Mouse (Mus musculus) ovary, postnatal 10 days (tissue): ENCODE data around the gene Lrwd1.
"Not testable (repeated sequence)": the region's sequence is repeated elsewhere in the genome, so short reads cannot be mapped to it uniquely, and the experiment has no call there.

Experiments
- DNase-seq: peaks from one replicate; pipeline ENCODE4 v3.0.0; 2022; ENCODE audit warnings: low spot score

Gene Lrwd1

DNA sequence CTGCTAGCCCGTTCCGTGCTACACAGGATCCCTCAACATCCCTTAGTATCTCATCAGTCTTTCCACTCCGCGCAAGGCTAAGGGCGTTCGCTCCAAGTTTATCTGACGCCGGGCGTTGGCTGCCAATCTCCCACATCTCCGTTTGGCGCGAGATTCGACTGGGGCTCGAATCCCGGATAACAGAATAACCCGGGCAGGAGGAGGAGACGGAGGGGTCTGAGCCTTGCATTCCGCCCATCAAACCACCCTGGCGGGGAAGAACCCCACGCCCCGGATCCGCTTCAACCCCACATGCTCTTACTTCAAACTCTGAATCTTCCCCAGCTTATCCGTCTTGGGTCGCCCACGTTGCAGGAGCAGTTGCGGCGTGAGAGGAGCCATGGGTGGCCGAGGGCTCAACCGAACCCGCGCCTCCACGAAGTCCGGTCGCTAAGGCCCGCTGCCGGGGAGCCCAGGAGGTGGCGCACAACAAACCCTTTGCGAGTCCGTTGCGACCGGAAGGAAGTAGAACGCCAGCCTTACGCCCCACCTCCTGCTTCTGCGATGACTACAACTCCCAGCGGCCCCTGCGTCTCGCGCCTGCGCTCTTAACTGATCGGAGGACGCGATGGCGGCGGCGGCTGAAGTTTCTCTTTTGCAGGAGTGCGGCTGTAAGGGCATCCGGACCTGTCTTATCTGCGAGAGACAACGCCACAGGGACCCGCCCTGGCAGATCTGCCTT lies at the start of gene Lrwd1, which contains the start of gene Alkbh4:
TSS of gene Lrwd1 (minus strand) at position 504 of the 721 bp plus-strand sequence.
TSS of gene Alkbh4 (plus strand) at position 576 of the 721 bp plus-strand sequence.
- peak; percentile 73 for DNase-seq

DNA sequence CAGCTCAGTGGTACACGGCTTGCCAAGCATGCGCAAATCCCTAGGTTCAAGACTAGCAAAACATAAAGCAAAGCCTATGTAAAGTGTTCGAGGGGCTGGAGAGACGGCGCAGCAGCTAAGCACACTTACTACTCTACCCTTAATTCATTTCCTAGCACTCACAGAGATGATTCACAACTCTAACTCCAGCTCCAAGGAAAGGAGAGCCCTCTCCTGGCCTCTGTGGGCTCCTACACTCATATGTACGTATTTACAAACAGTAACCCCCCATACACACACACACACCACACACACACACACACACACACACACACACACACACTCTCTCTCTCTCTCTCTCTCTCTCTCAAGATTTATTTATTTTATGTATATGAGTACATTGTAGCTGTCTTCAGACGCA lies 47.9 kb upstream of the Lrwd1 start:
- no peak for DNase-seq

DNA sequence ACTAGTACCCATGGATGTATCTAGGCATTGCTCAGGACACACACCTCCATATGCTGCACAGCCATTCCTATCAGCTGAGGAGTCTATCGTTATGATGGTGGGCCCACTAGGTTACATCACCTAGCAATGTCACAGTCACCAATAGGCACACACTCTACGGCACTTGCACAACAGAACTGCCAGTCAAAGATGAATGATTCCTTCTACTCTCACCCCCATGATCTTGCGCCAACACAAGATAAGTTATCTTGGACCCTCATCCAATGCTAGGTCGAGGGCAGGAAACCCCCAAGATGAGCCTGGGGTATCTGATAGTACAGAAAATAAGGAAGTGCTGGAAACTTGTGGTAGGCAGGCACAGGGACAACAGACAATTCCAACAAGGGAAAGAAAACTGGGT lies 47.0 kb upstream of the Lrwd1 start:
- no peak for DNase-seq

DNA sequence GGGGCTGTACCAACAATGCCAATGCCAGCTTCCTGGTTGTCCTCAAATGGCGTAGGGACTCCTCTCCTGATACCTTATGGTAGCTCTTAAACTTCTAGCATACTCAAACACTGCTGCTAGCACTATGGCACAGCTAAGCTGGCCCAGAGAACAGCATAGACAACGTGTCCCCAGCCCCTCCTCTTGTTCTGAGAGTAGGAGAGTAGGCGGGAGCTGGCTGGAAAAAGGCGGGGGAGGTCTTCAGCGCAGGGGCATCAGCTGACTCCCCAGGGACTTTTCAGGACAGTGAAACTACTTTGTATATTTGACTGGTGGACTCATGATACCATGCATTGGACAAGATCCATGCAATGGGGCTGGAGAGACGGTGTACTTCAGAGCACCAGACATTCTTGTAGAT lies 46.2 kb upstream of the Lrwd1 start:
- DNase-seq = no peak

DNA sequence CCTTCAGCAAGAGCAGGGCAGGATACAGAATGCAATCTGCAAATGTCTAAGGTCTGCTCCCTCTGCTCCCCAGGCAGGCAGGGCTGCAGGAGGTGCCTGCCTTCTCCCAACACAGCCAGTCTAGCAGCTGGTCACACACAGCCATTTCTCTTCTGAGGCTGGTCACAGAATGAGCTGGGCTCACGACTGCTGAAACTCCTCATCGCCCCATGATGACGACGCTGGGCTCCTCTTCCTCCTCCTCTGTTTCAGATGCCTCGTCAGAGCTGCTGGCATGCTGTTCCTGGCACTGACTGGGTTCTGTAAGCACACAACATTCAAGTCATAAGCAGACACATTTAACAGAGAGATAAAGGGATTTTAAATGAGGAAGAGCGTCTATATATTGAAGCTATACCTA lies 45.3 kb upstream of the Lrwd1 start:
- DNase-seq = no peak

DNA sequence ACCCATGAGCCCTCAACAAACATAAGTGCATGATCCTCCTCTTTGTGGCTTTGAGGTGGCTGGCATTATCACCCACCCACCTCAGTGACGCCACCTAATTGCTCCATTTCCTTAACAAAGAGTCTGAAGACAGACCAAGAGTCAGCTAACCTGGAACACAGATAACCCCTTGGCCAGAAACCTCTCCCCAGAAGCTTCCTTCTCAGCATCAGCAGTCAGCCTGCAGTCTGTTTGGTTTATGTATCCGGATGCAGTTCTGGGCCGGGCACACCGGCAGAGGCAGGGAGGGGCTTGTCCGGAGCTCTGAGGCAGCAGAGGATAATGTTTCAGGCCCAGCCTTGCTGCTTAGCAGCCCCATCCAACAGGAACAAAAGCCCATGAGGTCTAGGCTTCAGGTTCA lies 43.7 kb upstream of the Lrwd1 start:
- no peak for DNase-seq

DNA sequence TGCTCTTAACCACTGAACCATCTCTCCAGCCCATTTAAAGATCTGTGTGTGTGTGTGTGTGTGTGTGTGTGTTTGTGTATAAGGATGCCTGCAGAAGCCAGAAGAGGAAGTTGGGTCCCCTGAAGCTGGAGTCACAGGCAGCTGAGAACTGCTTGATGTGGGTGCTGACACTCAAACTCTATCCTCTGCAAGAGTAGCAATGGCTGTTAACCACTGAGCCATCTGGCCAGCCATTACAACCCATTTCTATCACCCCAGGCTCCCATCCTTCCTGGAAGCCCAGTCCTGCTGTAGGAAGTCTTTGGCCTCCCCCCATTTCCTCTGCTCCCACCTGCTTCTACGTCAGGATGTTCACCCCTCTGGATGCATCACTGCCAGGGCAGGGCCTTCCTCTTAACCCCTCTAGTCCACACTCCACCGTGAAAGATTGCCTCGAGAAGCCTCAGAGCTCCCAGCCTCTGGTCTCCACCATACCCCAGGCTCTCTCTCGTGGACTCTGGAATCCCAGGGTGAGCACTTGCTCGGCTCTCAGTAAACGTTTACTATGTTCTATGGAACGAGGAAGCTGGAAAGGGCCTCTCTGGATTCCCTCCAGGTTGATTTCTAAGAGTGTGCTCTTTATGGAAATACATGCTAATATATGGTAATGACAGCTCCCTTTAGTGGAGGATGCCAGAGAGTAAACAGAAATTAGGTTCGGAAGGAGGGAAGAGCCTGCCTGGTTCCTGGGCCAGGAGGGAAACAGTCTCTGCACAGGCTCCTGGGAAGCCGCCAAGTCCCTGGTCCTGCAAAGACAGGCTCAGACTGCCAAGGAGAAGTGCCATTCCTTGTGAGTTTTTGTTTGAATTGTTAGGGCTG lies 38.0 kb upstream of the Lrwd1 start:
- no peak for DNase-seq

DNA sequence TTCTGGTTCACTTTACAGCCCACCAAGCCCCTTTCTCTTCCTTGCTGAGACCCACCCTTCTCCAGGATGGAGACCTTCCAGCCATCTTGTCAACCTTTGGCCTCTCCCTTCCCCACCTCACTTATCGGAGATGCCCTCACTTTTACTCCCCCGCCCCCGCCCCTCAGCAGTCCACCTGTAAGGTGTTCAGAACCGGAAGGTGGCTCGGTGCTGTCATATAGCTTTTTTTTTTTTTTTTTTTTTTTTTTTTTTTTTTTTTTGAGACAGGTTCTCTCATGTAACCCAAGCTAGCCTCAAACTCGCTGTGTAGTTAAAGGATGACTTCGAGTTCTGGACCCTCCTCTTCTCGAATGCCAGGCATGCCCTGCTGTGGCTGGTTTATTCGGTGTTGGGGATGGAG lies 37.1 kb upstream of the Lrwd1 start:
- DNase-seq = no peak

DNA sequence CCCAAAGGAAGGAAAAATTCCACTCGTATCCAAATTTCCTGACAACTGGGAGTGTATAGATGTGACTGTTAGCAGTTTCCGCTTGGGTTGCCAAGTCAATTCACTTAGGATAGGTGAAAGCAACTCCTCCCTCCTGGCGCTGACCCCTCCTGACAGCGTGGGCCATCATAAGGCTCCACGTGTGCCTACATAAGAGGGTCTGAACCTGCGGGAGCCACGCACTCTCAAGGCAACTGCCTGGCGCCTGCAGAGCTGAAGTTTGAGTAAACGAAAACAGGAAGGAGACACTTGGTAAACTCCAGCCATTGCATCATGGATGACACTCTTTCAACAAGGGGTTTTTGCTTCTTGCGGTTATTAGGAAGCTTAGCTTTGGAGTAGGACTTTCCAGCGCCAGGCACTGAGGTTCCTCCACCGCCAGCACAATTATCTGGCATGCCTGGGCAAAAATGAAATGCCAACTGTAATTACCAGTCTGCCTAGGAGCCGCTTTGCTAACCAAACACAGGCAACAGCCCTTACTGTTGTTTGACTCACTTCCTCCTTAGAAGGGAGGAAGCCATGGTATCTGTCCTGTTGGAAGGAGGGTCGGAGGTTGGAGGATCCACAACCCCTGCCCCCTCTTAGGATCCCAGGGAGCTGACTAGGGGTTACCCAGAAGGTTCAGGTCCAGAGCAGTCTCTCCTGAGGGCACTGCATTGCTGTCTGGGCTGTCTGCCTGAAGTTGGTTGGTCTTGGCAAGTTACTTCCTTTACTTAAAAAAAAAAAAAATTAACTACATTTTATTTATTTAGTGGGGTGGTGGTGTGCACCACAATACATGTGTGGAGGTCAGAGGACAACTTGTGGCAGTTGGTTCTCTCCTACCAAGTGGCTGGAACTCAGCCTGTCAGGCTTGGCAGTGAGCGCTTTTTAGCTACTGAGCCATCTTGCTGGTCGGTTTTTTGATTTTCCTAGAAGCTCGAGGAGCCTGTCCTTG lies 35.8 kb upstream of the Lrwd1 start:
- DNase-seq = no peak

DNA sequence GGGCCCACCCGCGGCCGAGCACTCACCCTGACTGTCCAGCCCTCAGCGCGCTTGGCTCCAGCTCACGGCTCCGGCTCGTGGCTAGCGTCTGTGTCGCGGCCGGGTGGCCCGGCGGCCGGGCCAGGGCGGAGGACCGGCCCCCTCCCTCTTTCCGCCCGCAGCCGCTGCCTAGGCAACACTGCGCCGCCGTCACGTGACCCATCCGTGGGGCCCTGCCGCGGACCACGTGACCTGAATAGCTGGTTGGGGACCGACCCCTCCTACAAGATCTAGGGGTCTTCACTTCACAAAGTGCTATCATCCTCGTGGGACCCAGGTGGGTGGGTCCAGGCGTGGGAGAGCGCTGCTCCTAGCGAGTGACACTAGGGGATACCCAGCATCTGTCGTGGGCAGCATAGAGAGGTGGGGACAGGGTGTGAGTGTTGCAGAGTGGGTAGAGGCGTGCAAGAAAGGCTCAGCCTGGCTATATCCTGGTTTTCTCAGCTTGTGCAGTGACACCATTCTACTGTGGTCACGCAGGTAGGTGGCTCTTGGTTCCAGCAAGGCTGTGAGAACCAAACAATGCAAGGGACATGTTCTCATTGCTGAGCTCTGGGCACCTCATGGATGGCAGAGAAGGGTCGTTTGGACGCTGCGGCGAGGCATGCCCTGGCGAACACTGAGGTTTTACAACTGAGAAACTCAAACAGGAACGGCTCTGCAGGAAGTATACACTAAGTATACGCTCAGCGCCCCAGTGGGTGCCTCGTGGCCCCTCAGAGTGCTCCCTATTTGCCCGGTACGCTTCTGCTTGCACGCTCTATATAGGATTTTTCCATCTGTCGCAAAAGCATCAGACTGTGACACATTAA lies 34.9 kb upstream of the Lrwd1 start, which contains the start of gene Orai2:
TSS of gene Orai2 (minus strand) at position 202 of the 851 bp plus-strand sequence.
- peak; percentile 54 for DNase-seq

DNA sequence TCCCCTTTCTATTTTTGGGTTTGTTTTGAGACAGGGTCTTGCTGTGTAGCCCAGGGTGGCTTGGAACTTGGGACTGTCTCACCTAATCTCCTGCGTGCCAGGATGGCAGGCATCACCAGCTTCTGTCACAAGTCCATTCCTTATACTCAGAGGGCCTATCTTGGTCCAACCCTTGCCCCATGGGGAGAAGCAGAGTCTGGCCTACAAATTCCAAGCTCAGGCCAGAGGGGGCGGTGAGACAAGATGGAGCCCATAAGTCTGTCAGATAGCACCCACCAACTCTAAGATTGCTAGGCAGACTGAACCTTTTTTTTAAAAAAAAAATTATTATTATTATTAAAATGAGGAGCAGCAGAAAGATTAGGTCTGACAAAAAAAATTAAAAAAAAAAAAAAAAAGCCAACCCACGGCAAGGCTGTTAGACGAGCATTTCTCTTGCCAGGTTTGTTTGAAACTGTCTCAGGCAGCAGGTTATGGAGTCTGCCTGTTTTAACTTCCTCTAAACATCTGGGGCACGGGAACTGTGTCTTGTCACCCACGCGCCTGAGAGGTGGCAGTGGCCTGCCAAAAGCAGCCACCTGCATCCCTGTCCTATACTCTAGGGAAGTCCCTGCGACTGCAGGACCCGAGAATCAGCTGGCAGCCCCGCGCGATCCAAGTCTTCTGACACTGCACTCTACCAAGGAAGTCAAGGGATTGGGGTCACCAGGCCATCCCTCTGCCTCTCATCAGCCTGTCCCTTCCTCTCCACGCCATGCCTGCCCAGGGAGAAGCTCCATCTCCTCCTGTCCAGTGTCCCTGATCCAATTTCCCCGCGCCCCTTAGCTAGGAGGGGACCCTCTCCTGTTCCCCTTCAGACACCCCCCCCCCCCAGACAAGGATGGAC lies 34.0 kb upstream of the Lrwd1 start:
- DNase-seq = no peak

DNA sequence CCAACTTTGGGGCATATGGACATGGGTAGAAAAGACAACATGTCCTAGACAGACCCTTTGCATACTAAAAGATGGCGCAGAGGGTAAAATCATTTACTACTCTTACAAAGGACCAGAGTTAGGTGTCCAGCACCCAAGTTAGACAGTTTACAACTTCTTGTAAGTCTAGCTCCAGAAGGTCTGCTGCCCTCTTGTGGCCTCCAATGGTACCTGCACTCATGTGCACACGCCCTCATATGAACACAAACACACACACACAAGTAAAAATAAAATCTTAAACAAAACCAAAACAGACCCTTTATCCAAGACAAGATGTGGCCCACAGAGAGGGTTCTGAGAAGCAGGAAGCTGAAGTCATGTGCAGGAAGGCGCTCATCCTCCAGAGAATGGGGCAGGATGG lies 32.2 kb upstream of the Lrwd1 start:
- DNase-seq = no peak

DNA sequence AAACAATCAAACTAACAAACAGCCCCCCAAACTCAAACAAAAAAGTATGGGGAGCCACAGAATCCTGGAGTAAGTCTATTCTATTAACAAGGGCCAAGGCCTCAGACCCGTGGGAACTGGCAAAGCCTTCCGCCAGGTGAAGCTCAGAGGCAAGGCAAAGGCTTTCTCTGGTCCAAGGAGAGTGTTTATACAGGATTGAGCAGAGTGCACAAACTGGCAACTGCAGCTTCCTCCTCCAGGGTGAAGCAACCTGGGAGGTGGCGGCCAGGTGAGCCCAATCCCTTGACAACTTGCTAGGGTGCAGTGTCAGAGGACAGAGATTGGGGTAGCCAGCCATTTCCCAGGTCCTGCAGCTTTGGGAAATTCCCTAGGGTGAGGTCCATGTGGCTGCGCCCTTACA lies 31.4 kb upstream of the Lrwd1 start:
- no peak for DNase-seq

DNA sequence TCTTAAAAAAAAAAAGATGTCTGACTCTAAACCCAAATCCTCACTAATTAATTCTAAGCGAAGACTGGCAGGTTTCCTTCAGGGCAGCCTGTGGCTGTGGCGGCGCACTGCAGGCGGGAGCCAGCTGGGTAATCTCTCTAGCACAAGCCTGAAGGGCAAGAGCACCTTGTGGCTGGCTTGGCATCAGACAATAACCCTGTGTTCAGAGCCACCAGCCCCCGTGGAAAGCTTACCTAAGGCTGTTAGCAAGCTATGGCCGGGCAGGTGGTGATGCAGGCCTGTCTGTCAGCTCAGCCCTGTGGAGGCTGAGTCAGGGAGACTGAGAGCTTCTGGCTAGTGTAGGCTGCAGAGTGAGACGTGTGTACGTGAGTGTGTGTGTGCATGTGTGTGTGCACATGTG lies 29.4 kb upstream of the Lrwd1 start:
- no peak for DNase-seq

DNA sequence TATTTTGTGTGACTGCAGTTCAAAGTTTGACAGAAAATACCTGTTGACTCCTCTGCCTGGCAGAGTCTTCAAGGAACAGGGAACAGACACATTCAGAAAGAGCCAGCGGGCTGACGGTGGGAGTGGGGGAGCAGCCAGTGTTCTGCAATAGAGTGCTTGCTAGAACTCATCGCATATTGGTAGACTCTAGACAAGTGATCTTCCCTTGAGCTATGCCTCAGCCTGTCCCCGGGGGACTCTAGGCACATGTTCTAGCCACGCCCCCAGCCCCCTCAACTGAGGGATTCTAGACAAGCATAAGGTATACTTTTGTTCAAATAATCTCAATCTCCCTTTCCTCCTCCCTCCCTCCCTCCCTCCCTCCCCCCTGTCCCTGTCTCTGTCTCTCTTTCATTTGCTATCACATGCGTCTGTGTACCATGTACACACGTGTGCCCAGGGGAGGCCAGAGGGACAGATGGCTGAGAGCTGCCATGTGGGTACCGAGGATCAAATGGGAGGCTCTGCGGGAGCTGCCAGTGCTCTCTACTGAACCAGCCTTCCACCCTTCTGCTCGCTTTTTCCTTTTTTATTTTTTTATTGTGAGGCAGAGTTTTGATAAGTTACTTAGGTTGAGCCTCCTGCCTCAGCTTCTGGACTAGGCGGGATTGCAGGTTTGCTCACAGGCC lies 28.1 kb upstream of the Lrwd1 start:
- DNase-seq = no peak

DNA sequence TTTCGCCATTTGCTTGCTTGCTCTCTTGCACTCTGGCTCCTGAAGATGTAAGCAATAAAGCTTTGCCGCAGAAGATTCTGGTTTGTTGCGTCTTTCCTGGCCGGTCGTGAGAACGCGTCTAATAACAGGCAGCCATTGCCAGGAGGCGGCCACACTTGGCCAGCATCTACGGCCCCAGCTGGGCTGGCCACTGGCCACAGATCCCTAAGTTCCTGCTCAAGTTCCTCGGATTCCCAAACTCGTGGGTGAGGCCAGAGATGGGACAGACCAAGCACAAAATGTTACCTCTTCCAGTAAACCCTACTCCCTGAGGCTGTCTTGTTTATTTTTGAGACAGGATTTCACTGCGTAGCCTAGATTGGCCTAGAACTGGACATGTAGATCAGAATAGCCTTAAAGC lies 24.2 kb upstream of the Lrwd1 start:
- not testable (repeated sequence) for DNase-seq

DNA sequence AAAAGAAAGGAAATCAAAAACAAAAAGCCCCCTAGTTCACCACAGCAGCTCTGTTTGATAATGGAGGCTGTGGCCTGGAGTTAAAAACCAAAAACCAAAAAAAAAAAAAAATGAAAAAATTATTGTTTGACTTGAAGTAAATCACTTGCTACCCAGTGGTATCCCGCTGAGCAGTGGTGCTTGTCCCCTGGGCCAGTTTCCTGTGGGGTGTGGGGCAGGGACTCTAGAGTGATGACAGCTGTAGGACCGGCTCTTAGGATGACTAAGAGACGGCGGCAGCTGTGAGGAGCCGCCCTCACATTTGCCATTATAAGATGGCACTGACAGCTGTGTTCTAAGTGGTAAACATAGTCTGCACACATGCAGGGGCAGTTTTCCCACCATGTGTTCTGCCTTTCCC lies 19.5 kb upstream of the Lrwd1 start:
- DNase-seq = no peak

DNA sequence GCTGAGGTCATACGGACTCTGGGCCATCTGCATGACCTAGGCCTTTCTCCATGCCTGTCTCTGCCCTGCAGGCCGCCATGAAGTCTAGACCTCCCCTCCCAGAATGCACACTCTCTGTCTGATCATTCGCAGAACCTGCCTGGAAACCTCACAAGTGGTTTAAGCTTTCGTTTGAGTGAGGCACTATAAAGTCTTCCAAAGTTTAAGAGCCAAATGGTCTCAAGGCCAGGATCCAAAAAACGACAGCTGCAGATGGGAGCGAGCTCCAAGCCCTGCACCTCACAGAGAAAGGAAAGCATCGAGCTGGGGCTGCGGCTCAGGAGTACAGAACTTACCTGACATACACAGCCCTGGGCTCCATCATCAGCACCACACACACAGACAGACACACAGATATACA lies 16.5 kb upstream of the Lrwd1 start:
- DNase-seq = no peak

DNA sequence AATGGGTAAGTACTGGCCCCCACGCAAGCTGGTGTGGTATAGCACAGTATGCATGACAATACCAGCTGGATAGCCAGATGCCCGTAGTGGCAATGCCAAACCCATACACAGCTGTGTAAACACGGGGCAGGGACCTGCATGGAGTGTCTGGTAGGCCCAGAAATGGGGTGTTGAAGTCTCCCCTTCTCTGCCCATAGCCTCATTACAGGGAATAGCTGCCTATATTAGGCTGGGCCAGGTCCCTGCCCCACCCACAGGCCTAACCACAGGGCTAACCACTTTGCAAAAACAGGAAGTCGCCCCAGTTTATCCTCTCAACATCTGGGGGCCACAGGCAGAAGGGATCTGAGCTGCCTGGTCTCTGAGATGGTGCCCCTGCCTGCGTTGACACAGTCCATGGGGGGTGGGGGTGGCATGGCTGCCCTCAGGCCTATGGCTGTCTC lies 13.3 kb upstream of the Lrwd1 start:
- DNase-seq = not testable (repeated sequence)

DNA sequence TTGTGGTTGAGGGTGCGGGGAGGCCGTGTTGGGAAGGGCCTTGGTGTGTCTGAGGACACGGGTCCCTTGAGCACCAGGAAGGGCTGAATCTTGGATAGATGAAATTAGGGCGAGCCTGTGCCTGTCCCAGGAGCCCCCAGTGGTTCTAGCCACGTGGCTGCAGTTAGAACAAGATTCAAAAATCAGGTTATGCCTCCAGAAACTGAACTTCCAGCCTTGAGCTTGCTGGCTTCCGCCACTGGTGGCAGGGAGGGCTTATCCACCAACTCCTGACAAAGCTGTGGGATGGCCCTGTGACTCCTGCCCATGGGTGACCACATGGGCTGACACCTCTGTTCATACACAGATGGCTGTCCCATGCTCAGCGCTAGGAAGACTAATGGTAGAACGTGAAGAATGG lies 11.8 kb upstream of the Lrwd1 start:
- no peak for DNase-seq
